Mouse (Mus musculus): ENCODE results near the gene B4galt2.

The B4galt2 gene

GRCm38 (mm10) chr4:117867000-117867399 lies 16.3 kb downstream of the B4galt2 start:
- no peak for DNase-seq

- DNase-seq = peak; percentile 87
These were observed 17.2 kb downstream of the B4galt2 start for GRCm38 (mm10) chr4:117866083-117866482.

GRCm38 (mm10) chr4:117862823-117863222 lies 20.5 kb downstream of the B4galt2 start:
- peak; percentile 49 for DNase-seq

- no peak for DNase-seq
These were observed 22.7 kb downstream of the B4galt2 start for GRCm38 (mm10) chr4:117860570-117860969.

- DNase-seq = peak; percentile 78
These were observed 24.5 kb downstream of the B4galt2 start for GRCm38 (mm10) chr4:117858794-117859193.

- no peak for DNase-seq
These were observed 28.1 kb downstream of the B4galt2 start for GRCm38 (mm10) chr4:117855146-117855545.

GRCm38 (mm10) chr4:117852152-117852868 lies 31.0 kb downstream of the B4galt2 start:
- no peak for DNase-seq

GRCm38 (mm10) chr4:117850871-117851270 lies 32.4 kb downstream of the B4galt2 start:
- DNase-seq = no peak

- DNase-seq = no peak
These were observed 33.1 kb downstream of the B4galt2 start for GRCm38 (mm10) chr4:117850176-117850575.

- no peak for DNase-seq
These were observed 33.8 kb downstream of the B4galt2 start for GRCm38 (mm10) chr4:117849506-117849905.

GRCm38 (mm10) chr4:117849063-117849462 lies 34.2 kb downstream of the B4galt2 start:
- DNase-seq = no peak

- DNase-seq = peak; percentile 63
These were observed 36.3 kb downstream of the B4galt2 start for GRCm38 (mm10) chr4:117847011-117847410.

GRCm38 (mm10) chr4:117846261-117846660 lies 37.0 kb downstream of the B4galt2 start:
- DNase-seq = no peak

- no peak for DNase-seq
These were observed 38.0 kb downstream of the B4galt2 start for GRCm38 (mm10) chr4:117845316-117845715.

- DNase-seq = no peak
These were observed 38.8 kb downstream of the B4galt2 start for GRCm38 (mm10) chr4:117844467-117844866.

GRCm38 (mm10) chr4:117843101-117843500 lies 40.2 kb downstream of the B4galt2 start:
- DNase-seq = no peak

- no peak for DNase-seq
These were observed 41.7 kb downstream of the B4galt2 start for GRCm38 (mm10) chr4:117841566-117841965.

GRCm38 (mm10) chr4:117840821-117841220 lies 42.5 kb downstream of the B4galt2 start:
- no peak for DNase-seq

- no peak for DNase-seq
These were observed 43.9 kb downstream of the B4galt2 start for GRCm38 (mm10) chr4:117839366-117839765.

GRCm38 (mm10) chr4:117837271-117837670 lies 46.0 kb downstream of the B4galt2 start:
- no peak for DNase-seq

- peak; percentile 93 for DNase-seq
These were observed 47.0 kb downstream of the B4galt2 start for GRCm38 (mm10) chr4:117836204-117836767.

- DNase-seq = peak; percentile 54
These were observed 47.7 kb downstream of the B4galt2 start for GRCm38 (mm10) chr4:117835531-117836111.

GRCm38 (mm10) chr4:117834845-117835530 lies 48.3 kb downstream of the B4galt2 start:
- DNase-seq = peak; percentile 93

GRCm38 (mm10) chr4:117834457-117834844 lies 48.8 kb downstream of the B4galt2 start, which contains the start of gene Slc6a9:
Slc6a9 (plus strand) TSS chr4:117834506.
- DNase-seq = no peak
